Mouse (Mus musculus) liver, embryonic 16.5 days (tissue): ENCODE measurements around the gene Dcaf5. TPM values are rescaled to one million over a fixed set of nuclear protein-coding genes. Genes with fewer than 3 reads are reported as not detected.

Source experiments
- ATAC-seq: fragments of 200-750 bp; cut with Nextera tagmentation; 2 replicates; pipeline ENCODE4 v1.8.0; 2017; ENCODE audit warnings: low read depth, mild to moderate bottlenecking, moderate number of reproducible peaks, moderate library complexity
- H3K27ac ChIP-seq: fragments of 300-500 bp; sonication (generic); 2 replicates; pipeline ENCODE4 v1.5.1; 2014; ENCODE audit warnings: mild to moderate bottlenecking, low read length
- H3K27me3 ChIP-seq: fragments of 300-500 bp; sonication (generic); 2 replicates; pipeline ENCODE4 v1.6.1; 2014; ENCODE audit warnings: low read depth, low read length, mixed read lengths; ENCODE audit not compliant: control insufficient read depth, insufficient read depth
- H3K36me3 ChIP-seq: fragments of 300-500 bp; sonication (generic); 2 replicates; pipeline ENCODE4 v1.6.1; 2014; ENCODE audit warnings: mild to moderate bottlenecking; ENCODE audit not compliant: control insufficient read depth, insufficient read depth
- H3K4me1 ChIP-seq: fragments of 300-500 bp; sonication (generic); 2 replicates; pipeline ENCODE4 v1.6.1; 2014; ENCODE audit warnings: low read depth, low read length, mixed read lengths; ENCODE audit not compliant: control insufficient read depth
- H3K4me2 ChIP-seq: fragments of 300-500 bp; sonication (generic); 2 replicates; pipeline ENCODE4 v1.6.1; 2014; ENCODE audit warnings: low read depth, low read length, mixed read lengths
- H3K4me3 ChIP-seq: fragments of 300-500 bp; sonication (generic); 2 replicates; pipeline ENCODE4 v1.5.1; 2014; ENCODE audit warnings: low read depth, mild to moderate bottlenecking, low read length
- H3K9ac ChIP-seq: fragments of 300-500 bp; sonication (generic); 2 replicates; pipeline ENCODE4 v1.6.1; 2014; ENCODE audit warnings: low read depth, low read length
- H3K9me3 ChIP-seq: fragments of 300-500 bp; sonication (generic); replicated peaks from 2 replicates; pipeline ENCODE4 v1.6.1; 2016; ENCODE audit warnings: low read length; ENCODE audit not compliant: control insufficient read depth
- WGBS: fragments of 180-500 bp; shearing (Covaris S2); extraction: QIAGEN DNeasy Blood & Tissue Kit; methylation state at CpG from one replicate; pipeline ENCODE4 v1.1.7; 2014; ENCODE audit not compliant: insufficient replicate concordance; 5-methylcytosine and 5-hydroxymethylcytosine counted together
- microRNA-seq: library from miRNA; unstranded; fragments of <30 nt; microRNA quantifications from one replicate; pipeline ENCODE4, GENCODE M21; 2016
- polyA plus RNA-seq: library from polyadenylated mRNA; unstranded; fragments of >200 nt; fragmentation: Nextera tagmentation; extraction: Ambion mirVana; gene quantifications from 2 replicates; pipeline ENCODE4 v1.2.1, GENCODE M21; 2015

Gene Dcaf5
- polyA plus RNA-seq, 1 experiment from 2014 or later, result 2.4 TPM

GRCm38 (mm10) chr12:80291895-80292435, 144.4 kb downstream of the Dcaf5 start:
- WGBS, result 57% methylated on average over 3 of the region's 3 CpGs
- no peaks in the 10 kb centered on the region for H3K4me1 ChIP-seq
- no peaks in the 10 kb centered on the region for H3K27me3 ChIP-seq
- H3K27ac ChIP-seq, result no peak overlapping the region
- no peaks in the 10 kb centered on the region for H3K9me3 ChIP-seq
- no peak overlapping the region for H3K4me2 ChIP-seq
- no peak for ATAC-seq
- no peak overlapping the region for H3K9ac ChIP-seq
- no peaks in the 10 kb centered on the region for H3K36me3 ChIP-seq
- no peak overlapping the region for H3K4me3 ChIP-seq

DNA sequence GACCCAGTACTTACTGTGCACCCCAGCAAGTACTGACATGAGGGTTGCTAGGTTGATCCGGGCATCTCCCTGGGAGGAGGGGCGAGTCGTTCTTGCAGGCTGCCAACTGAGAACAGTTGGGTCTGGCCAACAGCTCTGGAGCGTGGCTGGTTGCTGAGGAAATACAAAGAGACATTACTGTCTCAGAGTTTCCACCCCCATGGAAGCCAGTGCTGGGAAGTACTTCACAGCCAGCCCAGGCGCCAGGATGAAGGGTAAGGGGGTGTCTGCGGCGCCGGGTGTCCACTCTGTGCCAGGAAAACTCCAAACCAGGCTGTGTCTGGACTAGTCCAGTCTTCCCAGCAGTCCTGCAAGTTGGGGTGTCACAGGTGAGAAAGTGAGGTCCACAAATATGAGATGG, 145.4 kb downstream of the Dcaf5 start:
- Histone ChIP-seq H3K36me3 (no peaks in the 10 kb centered on the region), H3K4me2 (no peak overlapping the region), H3K27ac (no peak overlapping the region), H3K9me3 (no peaks in the 10 kb centered on the region), H3K4me3 (no peak overlapping the region), H3K27me3 (no peaks in the 10 kb centered on the region), H3K4me1 (no peaks in the 10 kb centered on the region), H3K9ac (no peak overlapping the region)
- WGBS, result 69% methylated on average over 8 of the region's 8 CpGs
- ATAC-seq, result no peak

DNA sequence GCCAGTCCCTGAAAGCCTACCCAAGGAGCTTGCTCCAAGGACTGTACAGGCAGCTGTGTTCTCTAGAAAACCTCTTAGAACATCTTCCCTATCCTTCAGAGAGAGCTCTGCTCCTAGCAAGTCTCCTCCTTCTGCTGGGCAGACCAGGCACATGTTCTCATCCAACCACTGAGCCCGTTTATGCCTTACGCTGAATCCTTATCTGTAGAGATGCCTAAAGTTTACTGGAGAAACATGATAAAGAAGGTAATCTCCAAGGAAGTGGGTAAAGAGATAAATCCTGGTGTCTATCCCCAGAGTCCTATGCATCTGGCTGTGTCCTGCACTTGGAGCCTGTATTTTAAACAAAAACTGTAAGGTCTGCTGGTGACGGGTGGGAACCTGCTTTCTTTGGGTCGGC, 145.9 kb downstream of the Dcaf5 start:
- H3K36me3 ChIP-seq, result no peaks in the 10 kb centered on the region
- no peak overlapping the region for H3K4me3 ChIP-seq
- H3K9me3 ChIP-seq, result no peaks in the 10 kb centered on the region
- H3K4me2 ChIP-seq, result no peak overlapping the region
- no peaks in the 10 kb centered on the region for H3K4me1 ChIP-seq
- no peak overlapping the region for H3K9ac ChIP-seq
- no peak overlapping the region; the same call in 1 of the 2 replicates for H3K27ac ChIP-seq
- WGBS, result 34% methylated on average over 4 of the region's 4 CpGs
- no peaks in the 10 kb centered on the region for H3K27me3 ChIP-seq
- ATAC-seq, result no peak

GRCm38 (mm10) chr12:80289722-80290121, 146.7 kb downstream of the Dcaf5 start:
- H3K27ac ChIP-seq, result no peak overlapping the region
- peak; percentile 30; the same call in 1 of the 2 replicates for ATAC-seq
- no peaks in the 10 kb centered on the region for H3K9me3 ChIP-seq
- no peak overlapping the region for H3K4me2 ChIP-seq
- no peaks in the 10 kb centered on the region for H3K27me3 ChIP-seq
- no peak overlapping the region for H3K9ac ChIP-seq
- no peaks in the 10 kb centered on the region for H3K36me3 ChIP-seq
- H3K4me1 ChIP-seq, result no peaks in the 10 kb centered on the region
- 28% methylated on average over 3 of the region's 3 CpGs for WGBS
- no peak overlapping the region for H3K4me3 ChIP-seq

DNA sequence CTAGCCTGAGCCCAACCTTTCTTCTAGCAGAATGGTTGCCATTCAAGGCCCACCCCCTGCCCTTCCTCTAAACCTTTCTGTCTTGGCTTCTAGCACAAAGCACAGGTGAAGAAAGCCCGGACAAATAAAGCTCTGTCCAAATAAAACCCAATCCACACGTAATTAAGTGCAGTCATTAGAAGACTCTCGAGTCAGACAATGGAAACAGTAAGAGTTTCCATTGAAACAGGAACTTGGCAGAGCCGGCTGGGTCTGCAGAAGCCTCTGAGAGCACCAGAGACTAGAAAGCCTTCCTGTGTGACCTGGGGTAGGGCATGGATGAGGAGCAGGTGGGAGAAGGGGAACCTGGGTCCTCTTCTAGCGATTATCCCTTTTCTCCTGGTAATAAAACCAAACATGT, 150.5 kb downstream of the Dcaf5 start:
- ATAC-seq, result no peak

More for the DNA sequence above, 150.5 kb downstream of the Dcaf5 start:
- Histone ChIP-seq H3K4me3 (no peak overlapping the region), H3K9ac (no peak overlapping the region), H3K4me1 (no peaks in the 10 kb centered on the region; the same call in 1 of the 2 replicates), H3K9me3 (no peaks in the 10 kb centered on the region), H3K4me2 (no peak overlapping the region), H3K27ac (no peak overlapping the region), H3K36me3 (no peaks in the 10 kb centered on the region), H3K27me3 (no peaks in the 10 kb centered on the region)
- WGBS, result 34% methylated on average over 5 of the region's 5 CpGs

Small RNA genes within 50 kb of the gene (microRNA-seq; reads per million reads assigned to microRNA genes)
- gene Mir1843a, result 54.4 reads per million, percentile 48 among the genes with 10 or more reads in this experiment

Other genes starting within 250 kb of the Dcaf5 start
- 7.9 and 10.3 TPM in 2 replicates for gene Actn1, start 176.2 kb downstream of the Dcaf5 start, polyA plus RNA-seq
- 5.7 and 7.1 TPM in 2 replicates for gene Exd2, start 26.5 kb upstream of the Dcaf5 start, polyA plus RNA-seq
- gene Galnt16, start 81.7 kb upstream of the Dcaf5 start, polyA plus RNA-seq, result 0.15 and 0.53 TPM in 2 replicates
- 12.4 and 14.6 TPM in 2 replicates for gene Slc39a9, start 207.3 kb upstream of the Dcaf5 start, polyA plus RNA-seq
- 88.5 and 101 TPM in 2 replicates for gene Erh, start 207.7 kb upstream of the Dcaf5 start, polyA plus RNA-seq